Mouse (Mus musculus) spleen, postnatal 10 days (tissue): ENCODE results near the gene Gm45837.

ENCODE experiments used
- DNase-seq, 2 experiments: peaks; one replicate each; pipeline ENCODE4 v3.0.0; 2021 to 2022; ENCODE audit warnings: low spot score in 2 of 2

The Gm45837 gene

GRCm38 (mm10) chr7:101501236-101501635, 90.5 kb downstream of the Gm45837 start:
- no peak for DNase-seq

- DNase-seq: peak in 1 of 2 experiments; percentile 49
Measured at GRCm38 (mm10) chr7:101501675-101502074, 91.0 kb downstream of the Gm45837 start.

GRCm38 (mm10) chr7:101503351-101503750, 92.7 kb downstream of the Gm45837 start:
- peak; percentile 40 to 68 for DNase-seq

- DNase-seq: no peak
Measured at GRCm38 (mm10) chr7:101503803-101504202, 93.1 kb downstream of the Gm45837 start.

- DNase-seq: peak in 1 of 2 experiments; percentile 51
Measured at GRCm38 (mm10) chr7:101504507-101504906, 93.8 kb downstream of the Gm45837 start.

- no peak for DNase-seq
Measured at GRCm38 (mm10) chr7:101509212-101509611, 98.5 kb downstream of the Gm45837 start.

GRCm38 (mm10) chr7:101513655-101514054, 103.0 kb downstream of the Gm45837 start:
- DNase-seq: no peak

- DNase-seq: no peak
Measured at GRCm38 (mm10) chr7:101514768-101515167, 104.1 kb downstream of the Gm45837 start.

GRCm38 (mm10) chr7:101515295-101515694, 104.6 kb downstream of the Gm45837 start:
- no peak for DNase-seq

- DNase-seq: no peak
Measured at GRCm38 (mm10) chr7:101516460-101516859, 105.8 kb downstream of the Gm45837 start.

GRCm38 (mm10) chr7:101521696-101522095, 111.0 kb downstream of the Gm45837 start:
- no peak for DNase-seq

- no peak for DNase-seq
Measured at GRCm38 (mm10) chr7:101523205-101523604, 112.5 kb downstream of the Gm45837 start.

GRCm38 (mm10) chr7:101526484-101526883, 115.8 kb downstream of the Gm45837 start:
- DNase-seq: no peak

- DNase-seq: no peak
Measured at GRCm38 (mm10) chr7:101534428-101534827, 123.7 kb downstream of the Gm45837 start.

GRCm38 (mm10) chr7:101535102-101535501, 124.4 kb downstream of the Gm45837 start:
- DNase-seq: no peak

GRCm38 (mm10) chr7:101535517-101535916, 124.8 kb downstream of the Gm45837 start:
- no peak for DNase-seq

GRCm38 (mm10) chr7:101537541-101537940, 126.9 kb downstream of the Gm45837 start:
- DNase-seq: no peak

GRCm38 (mm10) chr7:101538141-101538933, 127.7 kb downstream of the Gm45837 start:
- DNase-seq: peak in 1 of 2 experiments; percentile 35

GRCm38 (mm10) chr7:101539774-101540173, 129.1 kb downstream of the Gm45837 start:
- DNase-seq: no peak

- no peak for DNase-seq
Measured at GRCm38 (mm10) chr7:101540684-101541083, 130.0 kb downstream of the Gm45837 start.

GRCm38 (mm10) chr7:101541132-101541531, 130.4 kb downstream of the Gm45837 start:
- DNase-seq: peak; percentile 26 to 74

- DNase-seq: no peak
Measured at GRCm38 (mm10) chr7:101541734-101542133, 131.0 kb downstream of the Gm45837 start.

GRCm38 (mm10) chr7:101547651-101548050, 137.0 kb downstream of the Gm45837 start:
- no peak for DNase-seq

- no peak for DNase-seq
Measured at GRCm38 (mm10) chr7:101549266-101549665, 138.6 kb downstream of the Gm45837 start.
